Mouse (Mus musculus): ENCODE results near the gene Pip5k1c.

- TF ChIP-seq CTCF (IDR thresholded peaks at IDR 0.05; ENCODE audit: low read depth) = no peak
- TF ChIP-seq EP300 (optimal IDR thresholded peaks at IDR 0.05) = no peak
These were observed 43.3 kb upstream of the Pip5k1c start for GRCm38 (mm10) chr10:81249442-81249841.

Data from stomach, postnatal 0 days (tissue).